Mouse (Mus musculus) liver, embryonic 14.5 days (tissue): ENCODE measurements at regions not wholly inside any gene's neighbourhood (a gene's known extent, or its start where the extent isn't known, plus 50 kb on each side); places are given as distances from the start of the nearest gene placed in this dataset.

Source experiments
- ATAC-seq: fragments of 200-750 bp; cut with Nextera tagmentation; 2 replicates; pipeline ENCODE4 v1.8.0; 2017; ENCODE audit warnings: moderate number of reproducible peaks, mild to moderate bottlenecking, moderate library complexity; ENCODE audit not compliant: insufficient read depth
- DNase-seq, 3 experiments: peaks; one replicate each; pipeline ENCODE4 v3.0.0-alpha.2; 2012 to 2013; ENCODE audit warnings: low read depth in 3 of 3, low spot score in 3 of 3
- H3K27ac ChIP-seq: fragments of 300-500 bp; sonication (generic); 2 replicates; pipeline ENCODE4 v1.5.1; 2014; ENCODE audit warnings: moderate library complexity, mild to moderate bottlenecking, control low read depth, inconsistent platforms
- H3K27me3 ChIP-seq: fragments of 300-500 bp; sonication (generic); 2 replicates; pipeline ENCODE4 v1.6.1; 2014; ENCODE audit warnings: mild to moderate bottlenecking, low read length, moderate library complexity; ENCODE audit not compliant: control insufficient read depth, insufficient read depth
- H3K36me3 ChIP-seq: fragments of 300-500 bp; sonication (generic); replicated peaks from 2 replicates; pipeline ENCODE4 v1.6.1; 2014; ENCODE audit warnings: low read depth; ENCODE audit not compliant: control insufficient read depth, insufficient read depth
- H3K4me1 ChIP-seq, 2 experiments: fragments of 200-500 bp in 1 of 2; fragments of 300-500 bp in 1 of 2; sonication (generic) in 1 of 2; replicated peaks; 2 replicates each; pipeline ENCODE4 v1.6.1; 2012 to 2014; ENCODE audit warnings: antibody characterized with exemption in 1 of 2, inconsistent platforms in 1 of 2, low read length in 1 of 2; ENCODE audit not compliant: control insufficient read depth in 2 of 2, insufficient read depth in 2 of 2
- H3K4me2 ChIP-seq: fragments of 300-500 bp; sonication (generic); 2 replicates; pipeline ENCODE4 v1.6.1; 2014; ENCODE audit warnings: low read depth, mild to moderate bottlenecking, control low read depth, moderate library complexity
- H3K4me3 ChIP-seq, 2 experiments: fragments of 200-500 bp in 1 of 2; fragments of 300-500 bp in 1 of 2; sonication (generic) in 1 of 2; 2 replicates each; pipeline ENCODE4 v1.5.1; 2012 to 2014; ENCODE audit warnings: low read depth in 2 of 2, low read length in 2 of 2, mild to moderate bottlenecking in 2 of 2, control low read depth in 1 of 2, inconsistent platforms in 1 of 2, moderate library complexity in 1 of 2; ENCODE audit not compliant: insufficient read depth in 1 of 2
- H3K9ac ChIP-seq: fragments of 300-500 bp; sonication (generic); replicated peaks from 2 replicates; pipeline ENCODE4 v1.6.1; 2014; ENCODE audit warnings: mild to moderate bottlenecking, control low read depth, moderate library complexity
- H3K9me3 ChIP-seq: fragments of 300-500 bp; sonication (generic); 2 replicates; pipeline ENCODE4 v1.6.1; 2016; ENCODE audit warnings: low read length, mixed read lengths; ENCODE audit not compliant: control insufficient read depth
- CTCF ChIP-seq: IDR thresholded peaks from 2 replicates; pipeline ENCODE4 v1.5.1; 2016; ENCODE audit warnings: antibody characterized with exemption, low read depth, control low read depth
- EP300 ChIP-seq: IDR thresholded peaks from 2 replicates; pipeline ENCODE4 v1.6.1; 2016; ENCODE audit warnings: antibody characterized with exemption, low read depth
- WGBS: fragments of 180-500 bp; shearing (Covaris S2); extraction: QIAGEN DNeasy Blood & Tissue Kit; methylation state at CpG from one replicate; pipeline ENCODE4 v1.1.7; 2014; ENCODE audit not compliant: insufficient replicate concordance; 5-methylcytosine and 5-hydroxymethylcytosine counted together

GRCm38 (mm10) chr6:127358805-127359204, 87.8 kb upstream of the Parp11 start:
- ATAC-seq = peak; percentile 44; the same call in 1 of the 2 replicates
- Histone ChIP-seq H3K9me3 (no peaks in the 10 kb centered on the region), H3K36me3 (no peaks in the 10 kb centered on the region), H3K4me2 (no peak overlapping the region), H3K27me3 (no peaks in the 10 kb centered on the region), H3K9ac (no peak overlapping the region), H3K4me1 (peaks cover 2 to 3% of the 10 kb centered on the region in 2 experiments; a peak in 1 of 4 replicates), H3K27ac (no peak overlapping the region), H3K4me3 (no peak overlapping the region)
- no peak for DNase-seq
- 28% methylated on average over 5 of the region's 5 CpGs for WGBS
- TF ChIP-seq EP300 = no peak
- no peak for TF ChIP-seq CTCF

- Histone ChIP-seq H3K4me3 (no peak overlapping the region), H3K9ac (no peak overlapping the region), H3K27ac (no peak overlapping the region), H3K36me3 (no peaks in the 10 kb centered on the region), H3K9me3 (no peaks in the 10 kb centered on the region), H3K4me2 (no peak overlapping the region), H3K4me1 (peaks cover 2 to 3% of the 10 kb centered on the region in 2 experiments; a peak in 1 of 4 replicates), H3K27me3 (no peaks in the 10 kb centered on the region)
- ATAC-seq (peak; percentile 56; the same call in 1 of the 2 replicates), DNase-seq (peak; percentile 22 to 45 (median 30))
- TF ChIP-seq EP300 (no peak), CTCF (peak; percentile 88)
- WGBS = 16% methylated on average over 9 of the region's 9 CpGs
Measured at GRCm38 (mm10) chr6:127359391-127359874, 87.2 kb upstream of the Parp11 start.

- H3K27ac ChIP-seq = no peak overlapping the region
- no peak overlapping the region for H3K9ac ChIP-seq
- H3K9me3 ChIP-seq = no peaks in the 10 kb centered on the region
- DNase-seq (no peak), ATAC-seq (no peak)
- H3K4me3 ChIP-seq = no peak overlapping the region
- peaks cover 2 to 3% of the 10 kb centered on the region in 2 experiments; a peak in 2 of 4 replicates for H3K4me1 ChIP-seq
- no peak overlapping the region for H3K4me2 ChIP-seq
- TF ChIP-seq EP300 (no peak), CTCF (no peak)
- no peaks in the 10 kb centered on the region for H3K27me3 ChIP-seq
- no peaks in the 10 kb centered on the region for H3K36me3 ChIP-seq
- WGBS = 65% methylated on average over 5 of the region's 5 CpGs
Measured at GRCm38 (mm10) chr6:127362166-127362565, 84.5 kb upstream of the Parp11 start.

GRCm38 (mm10) chr6:127362966-127363752, 83.5 kb upstream of the Parp11 start:
- Histone ChIP-seq H3K4me3 (no peak overlapping the region), H3K9me3 (no peaks in the 10 kb centered on the region), H3K4me2 (no peak overlapping the region), H3K4me1 (peaks cover 2 to 3% of the 10 kb centered on the region in 2 experiments; a peak in 2 of 4 replicates), H3K27me3 (no peaks in the 10 kb centered on the region), H3K27ac (no peak overlapping the region), H3K36me3 (no peaks in the 10 kb centered on the region), H3K9ac (no peak overlapping the region)
- WGBS = 39% methylated on average over 8 of the region's 8 CpGs
- no peak for TF ChIP-seq CTCF
- no peak for TF ChIP-seq EP300
- no peak for DNase-seq
- ATAC-seq = no peak

- ATAC-seq (no peak), DNase-seq (no peak)
- Histone ChIP-seq H3K27ac (no peak overlapping the region), H3K4me1 (peaks cover under 1 to 1% of the 10 kb centered on the region in 2 experiments; a peak in 2 of 4 replicates), H3K9me3 (no peaks in the 10 kb centered on the region), H3K9ac (no peak overlapping the region; the same call in 1 of the 2 replicates), H3K4me2 (no peak overlapping the region), H3K4me3 (no peak overlapping the region), H3K36me3 (no peaks in the 10 kb centered on the region), H3K27me3 (no peaks in the 10 kb centered on the region)
- WGBS = 38% methylated on average over 7 of the region's 7 CpGs
- no peak for TF ChIP-seq CTCF
- TF ChIP-seq EP300 = no peak
Measured at GRCm38 (mm10) chr6:127363871-127364590, 82.6 kb upstream of the Parp11 start.
